Mouse (Mus musculus): ENCODE results near the gene Nin.

The Nin gene

GRCm38 (mm10) chr12:70082485-70082884, 31.0 kb downstream of the Nin start:
- DNase-seq, result peak in 1 of 2 experiments; percentile 25

- no peak for DNase-seq
Observed at GRCm38 (mm10) chr12:70078471-70079025, 35.0 kb downstream of the Nin start.

GRCm38 (mm10) chr12:70076493-70076892, 37.0 kb downstream of the Nin start:
- no peak for DNase-seq

- no peak for DNase-seq
Observed at GRCm38 (mm10) chr12:70075001-70075400, 38.5 kb downstream of the Nin start.

GRCm38 (mm10) chr12:70070888-70071287, 42.6 kb downstream of the Nin start:
- no peak for DNase-seq

GRCm38 (mm10) chr12:70070306-70070705, 43.2 kb downstream of the Nin start:
- no peak for DNase-seq

GRCm38 (mm10) chr12:70068647-70069257, 44.8 kb downstream of the Nin start:
- DNase-seq, result no peak

- DNase-seq, result no peak
Observed at GRCm38 (mm10) chr12:70067849-70068248, 45.7 kb downstream of the Nin start.

GRCm38 (mm10) chr12:70062114-70062513, 51.4 kb downstream of the Nin start:
- peak in 1 of 2 experiments; percentile 57 for DNase-seq

- DNase-seq, result no peak
Observed at GRCm38 (mm10) chr12:70058956-70059851, 54.3 kb downstream of the Nin start.

GRCm38 (mm10) chr12:70050699-70051098, 62.8 kb downstream of the Nin start:
- DNase-seq, result peak; percentile 46 to 72

- no peak for DNase-seq
Observed at GRCm38 (mm10) chr12:70048741-70049140, 64.8 kb downstream of the Nin start.

GRCm38 (mm10) chr12:70047281-70047680, 66.2 kb downstream of the Nin start:
- DNase-seq, result peak in 1 of 2 experiments; percentile 24

GRCm38 (mm10) chr12:70044353-70044752, 69.2 kb downstream of the Nin start:
- no peak for DNase-seq

- DNase-seq, result no peak
Observed at GRCm38 (mm10) chr12:70043421-70043820, 70.1 kb downstream of the Nin start.

GRCm38 (mm10) chr12:70040981-70041380, 72.5 kb downstream of the Nin start:
- no peak for DNase-seq

- no peak for DNase-seq
Observed at GRCm38 (mm10) chr12:70036722-70037305, 76.7 kb downstream of the Nin start.

GRCm38 (mm10) chr12:70026233-70026632, 87.3 kb downstream of the Nin start:
- DNase-seq, result no peak

GRCm38 (mm10) chr12:70025431-70025830, 88.1 kb downstream of the Nin start:
- DNase-seq, result no peak

- DNase-seq, result peak in 1 of 2 experiments; percentile 49
Observed at GRCm38 (mm10) chr12:70023580-70023979, 89.9 kb downstream of the Nin start.

GRCm38 (mm10) chr12:70018153-70018552, 95.4 kb downstream of the Nin start:
- no peak for DNase-seq

GRCm38 (mm10) chr12:70015936-70016335, 97.6 kb downstream of the Nin start:
- DNase-seq, result peak; percentile 27 to 40

- DNase-seq, result no peak
Observed at GRCm38 (mm10) chr12:70011681-70012080, 101.8 kb downstream of the Nin start.

Data from lung, postnatal 4 days (tissue).